12 mouse cellular contexts compared by ENCODE assay signal in genomic region chr6:85501571-85502102, GRCm38 (mm10). TPM values are rescaled to one million over a fixed set of nuclear protein-coding genes. Genes with fewer than 3 reads are reported as not detected.
DNase-seq lines count a peak whose midpoint lies in the region; ATAC-seq and TF ChIP-seq lines count a peak whose summit lies in the region.
"Had no signal": no experiment of that assay in that cellular context is flagged by ENCODE, and none has a peak within 500 bp of the region (broad histone marks: within the 10 kb centered on the region; RNA-seq: fewer than 3 reads in every experiment).

No protein-coding gene starts in this region.

- DNase-seq in kidney, postnatal 14 days, result no peak
- DNase-seq in cerebellum, adult 2 months, result peak; percentile 54
- no peak for DNase-seq in forebrain, postnatal 0 days
- no peak for DNase-seq in frontal cortex, postnatal 10 days (ENCODE audit: low spot score in 2 of 2)
- DNase-seq in embryo, embryonic 9.5 days (ENCODE audit: extremely low spot score), result no peak
- DNase-seq in gastrocnemius, adult 2 months, result no peak
- DNase-seq: thymus, adult 18-20 months had no signal

- no peak for TF ChIP-seq POLR2A in cerebellum, adult 2 months (IDR thresholded peaks at IDR 0.05; ENCODE audit: borderline replicate concordance, insufficient read depth, low read length)

- intact Hi-C loops in gastrocnemius, adult 2 months (cut with DNase I), result no loop called here

- no peaks in the 10 kb centered on the region for H3K9me3 ChIP-seq in kidney, embryonic 16.5 days (ENCODE audit: low read length)
- H3K9me3 ChIP-seq in forebrain, postnatal 0 days (ENCODE audit: low read length), result no peaks in the 10 kb centered on the region
- H3K9me3 ChIP-seq in midbrain, embryonic 15.5 days, result no peaks in the 10 kb centered on the region
- H3K9me3 ChIP-seq: G1E had no signal

- no peak; the same call in 1 of the 2 replicates for ATAC-seq in kidney, embryonic 16.5 days (ENCODE audit: low FRiP score, low TSS enrichment)
- ATAC-seq in forebrain, postnatal 0 days, result no peak
- ATAC-seq in midbrain, embryonic 15.5 days (replicated peaks), result peak; percentile 7

- WGBS in kidney, embryonic 16.5 days, result 7% methylated on average over 6 of the region's 6 CpGs
- 2% methylated on average over 6 of the region's 6 CpGs for WGBS in cerebellum, adult 2 months
- WGBS in forebrain, postnatal 0 days, result 5% methylated on average over 6 of the region's 6 CpGs
- 9% methylated on average over 6 of the region's 6 CpGs for WGBS in midbrain, embryonic 15.5 days

- no peak overlapping the region for H3K9ac ChIP-seq in kidney, embryonic 16.5 days (replicated peaks; ENCODE audit: low read length)
- peak overlapping the region; percentile 96 for H3K9ac ChIP-seq in forebrain, postnatal 0 days
- peak overlapping the region; percentile 94 for H3K9ac ChIP-seq in midbrain, embryonic 15.5 days

- H3K36me3 ChIP-seq in kidney, embryonic 16.5 days (ENCODE audit: insufficient read depth, low read length), result no peaks in the 10 kb centered on the region
- no peaks in the 10 kb centered on the region for H3K36me3 ChIP-seq in forebrain, postnatal 0 days (ENCODE audit: insufficient read depth)
- H3K36me3 ChIP-seq in midbrain, embryonic 15.5 days (replicated peaks), result no peaks in the 10 kb centered on the region
- H3K36me3 ChIP-seq: G1E had no signal

- peak; percentile 45; the same call in 1 of the 2 replicates for TF ChIP-seq CTCF in cerebellum, adult 2 months (IDR thresholded peaks at IDR 0.05; ENCODE audit: borderline replicate concordance, insufficient read depth, low read depth, low read length)
- peak; percentile 10; the same call in 1 of the 2 replicates for TF ChIP-seq CTCF in forebrain, postnatal 0 days (IDR thresholded peaks at IDR 0.05; ENCODE audit: low read depth)
- TF ChIP-seq CTCF in gastrocnemius, adult 2 months (IDR thresholded peaks at IDR 0.05), result no peak

- H3K4me1 ChIP-seq in kidney, embryonic 16.5 days (ENCODE audit: insufficient read depth, low read length), result peaks cover 14% of the 10 kb centered on the region
- peaks cover 13% of the 10 kb centered on the region; the same call in 1 of the 2 replicates for H3K4me1 ChIP-seq in cerebellum, adult 2 months (ENCODE audit: control insufficient read depth, insufficient read depth, low read length)
- peaks cover 5% of the 10 kb centered on the region; the same call in 1 of the 2 replicates for H3K4me1 ChIP-seq in forebrain, postnatal 0 days (ENCODE audit: insufficient read depth)
- peaks cover 22% of the 10 kb centered on the region for H3K4me1 ChIP-seq in midbrain, embryonic 15.5 days

- no peak overlapping the region for H3K27ac ChIP-seq in kidney, embryonic 16.5 days (ENCODE audit: low read length)
- peak overlapping the region; percentile 47 for H3K27ac ChIP-seq in cerebellum, adult 2 months (ENCODE audit: insufficient read depth, low read length)
- peak overlapping the region; percentile 76 for H3K27ac ChIP-seq in forebrain, postnatal 0 days (ENCODE audit: low read depth, low read length)
- peak overlapping the region; percentile 87 for H3K27ac ChIP-seq in midbrain, embryonic 15.5 days
- H3K27ac ChIP-seq in gastrocnemius, adult 2 months, result no peak overlapping the region

- peak overlapping the region; percentile 75 for H3K4me3 ChIP-seq in kidney, embryonic 16.5 days (ENCODE audit: low read length)
- peak overlapping the region; percentile 90 for H3K4me3 ChIP-seq in cerebellum, adult 2 months (replicated peaks; ENCODE audit: insufficient read depth, low read depth, low read length)
- H3K4me3 ChIP-seq in forebrain, postnatal 0 days (ENCODE audit: low read depth, low read length), result peak overlapping the region; percentile 72
- H3K4me3 ChIP-seq in midbrain, embryonic 15.5 days, result peak overlapping the region; percentile 90
- no peak overlapping the region for H3K4me3 ChIP-seq in gastrocnemius, adult 2 months

- peaks cover 20% of the 10 kb centered on the region for H3K27me3 ChIP-seq in kidney, embryonic 16.5 days (ENCODE audit: insufficient read depth, low read length)
- no peaks in the 10 kb centered on the region for H3K27me3 ChIP-seq in cerebellum, adult 2 months (ENCODE audit: control insufficient read depth, insufficient read depth, low read length)
- H3K27me3 ChIP-seq in forebrain, postnatal 0 days (ENCODE audit: insufficient read depth, low read length), result no peaks in the 10 kb centered on the region
- no peaks in the 10 kb centered on the region for H3K27me3 ChIP-seq in midbrain, embryonic 15.5 days (replicated peaks)

- H3K4me2 ChIP-seq in kidney, embryonic 16.5 days (replicated peaks; ENCODE audit: low read depth, low read length), result peak overlapping the region; percentile 98
- peak overlapping the region; percentile 72 for H3K4me2 ChIP-seq in forebrain, postnatal 0 days (ENCODE audit: low read depth)
- H3K4me2 ChIP-seq in midbrain, embryonic 15.5 days, result peak overlapping the region; percentile 77

RNA-seq across cellular contexts. Expression of gene Fbxo41, which starts 1.2 kb away (rescaled TPM):
- polyA plus RNA-seq in kidney, embryonic 16.5 days (2015; fragmentation: Nextera tagmentation; extraction: Ambion mirVana), result 0.08 and 0.09 TPM in 2 replicates
- polyA plus RNA-seq in cerebellum, adult 2 months (2012; rRNA removed), result 32.9 and 33.8 TPM in 2 replicates
- 42.5 and 46.7 TPM in 2 replicates for total RNA-seq in forebrain, postnatal 0 days (2014; rRNA removed)
- 8.4 and 11.9 TPM in 2 replicates for polyA plus RNA-seq in forebrain, postnatal 0 days (2015; fragmentation: Nextera tagmentation; extraction: Ambion mirVana)
- 11.4 and 11.5 TPM in 2 replicates for polyA plus RNA-seq in midbrain, embryonic 15.5 days (2015; fragmentation: Nextera tagmentation; extraction: Ambion mirVana)
- under 1 TPM in 1 of 2 experiments, not detected in 1; 0.03 TPM for total RNA-seq in gastrocnemius, adult 2 months (2021)
- total RNA-seq: neutrophil, adult 5-6 weeks had no signal
- polyA plus RNA-seq: G1E had no signal

RNA-seq across cellular contexts. Expression of gene Egr4, which starts 11.8 kb away (rescaled TPM):
- 0.07 TPM in 1 of 2 replicates, not detected in the other for polyA plus RNA-seq in kidney, embryonic 16.5 days (2015; fragmentation: Nextera tagmentation; extraction: Ambion mirVana)
- polyA plus RNA-seq in cerebellum, adult 2 months (2012; rRNA removed), result 8.3 and 9.8 TPM in 2 replicates
- total RNA-seq in forebrain, postnatal 0 days (2014; rRNA removed), result 1.3 and 1.7 TPM in 2 replicates
- polyA plus RNA-seq in forebrain, postnatal 0 days (2015; fragmentation: Nextera tagmentation; extraction: Ambion mirVana), result 1.9 and 2.0 TPM in 2 replicates
- polyA plus RNA-seq in midbrain, embryonic 15.5 days (2015; fragmentation: Nextera tagmentation; extraction: Ambion mirVana), result not detected in 2 replicates
- total RNA-seq in gastrocnemius, adult 2 months (2021), result not detected
- total RNA-seq: G1E; neutrophil, adult 5-6 weeks had no signal
- polyA plus RNA-seq: G1E; gonadal fat pad, adult 2 months had no signal

RNA-seq across cellular contexts. Expression of gene Pradc1, which starts 49.9 kb away (rescaled TPM):
- 37.6 and 39.1 TPM in 2 replicates for polyA plus RNA-seq in kidney, embryonic 16.5 days (2015; fragmentation: Nextera tagmentation; extraction: Ambion mirVana)
- 21.2 and 21.5 TPM in 2 replicates for polyA plus RNA-seq in cerebellum, adult 2 months (2012; rRNA removed)
- 7.1 and 15.2 TPM in 2 replicates for total RNA-seq in forebrain, postnatal 0 days (2014; rRNA removed)
- 31.3 and 36.4 TPM in 2 replicates for polyA plus RNA-seq in forebrain, postnatal 0 days (2015; fragmentation: Nextera tagmentation; extraction: Ambion mirVana)
- 18.5 and 22.6 TPM in 2 replicates for polyA plus RNA-seq in midbrain, embryonic 15.5 days (2015; fragmentation: Nextera tagmentation; extraction: Ambion mirVana)
- total RNA-seq in gastrocnemius, adult 2 months (2021), result 10 to 100 TPM; 14.8 to 15.9 TPM

RNA-seq across cellular contexts. Expression of gene Cct7, which starts 50.3 kb away (rescaled TPM):
- polyA plus RNA-seq in kidney, embryonic 16.5 days (2015; fragmentation: Nextera tagmentation; extraction: Ambion mirVana), result 555 and 583 TPM in 2 replicates
- polyA plus RNA-seq in cerebellum, adult 2 months (2012; rRNA removed), result 207 TPM in 2 replicates
- 273 and 320 TPM in 2 replicates for total RNA-seq in forebrain, postnatal 0 days (2014; rRNA removed)
- polyA plus RNA-seq in forebrain, postnatal 0 days (2015; fragmentation: Nextera tagmentation; extraction: Ambion mirVana), result 552 and 579 TPM in 2 replicates
- polyA plus RNA-seq in midbrain, embryonic 15.5 days (2015; fragmentation: Nextera tagmentation; extraction: Ambion mirVana), result 586 and 601 TPM in 2 replicates
- total RNA-seq in gastrocnemius, adult 2 months (2021), result 100 to 1,000 TPM; 127 to 135 TPM

Comparison
In these comparisons a context has a peak if more than half of its experiments do, and no peak if none do; other contexts are left out.
1. H3K27ac ChIP-seq: peak in cerebellum, adult 2 months (single experiment), forebrain, postnatal 0 days (single experiment) and midbrain, embryonic 15.5 days (single experiment); none in kidney, embryonic 16.5 days (single experiment) and gastrocnemius, adult 2 months (single experiment).
2. DNase-seq: peak in cerebellum, adult 2 months (2 of 2); none in kidney, postnatal 14 days (single experiment), forebrain, postnatal 0 days (single experiment), frontal cortex, postnatal 10 days (0 of 2), embryo, embryonic 9.5 days (single experiment) and gastrocnemius, adult 2 months (single experiment).
3. Peak in every context shown above with its lines, with median percentiles within 50 percentile points of each other: H3K4me2 ChIP-seq.